Mouse (Mus musculus): ENCODE measurements around the gene Slc25a28.

DNA sequence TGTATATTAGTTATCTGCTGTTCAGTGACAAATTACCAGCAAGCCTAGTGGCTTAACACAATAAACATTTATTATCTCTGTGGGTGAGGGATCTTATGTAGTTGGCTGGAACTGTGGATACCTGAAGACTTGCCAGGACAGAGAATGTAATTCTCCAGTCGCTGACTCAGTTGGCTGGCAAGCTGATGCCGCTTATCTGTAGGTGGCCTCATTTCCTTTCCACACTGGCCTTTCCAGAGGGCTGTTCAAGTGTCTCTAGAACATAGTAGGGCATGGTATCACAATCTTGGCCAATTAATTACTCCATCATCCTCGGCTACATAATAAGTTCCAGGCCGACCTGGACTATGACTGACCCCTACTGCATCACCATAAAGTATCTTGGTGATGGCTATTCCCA is 6.9 kb upstream of the Slc25a28 start:
- TF ChIP-seq POLR2A (IDR thresholded peaks at IDR 0.05; ENCODE audit: extremely low read depth, insufficient read depth, low read length), result no peak
- TF ChIP-seq CTCF (IDR thresholded peaks at IDR 0.05; ENCODE audit: extremely low read depth, insufficient read depth, low read length), result no peak
